21 mouse cellular contexts compared by ENCODE assay signal in genomic region chr6:106925486-106925885, GRCm38 (mm10).
"Had no signal": no experiment of that assay in that cellular context is flagged by ENCODE, and none has a peak within 500 bp of the region (broad histone marks: within the 10 kb centered on the region; RNA-seq: fewer than 3 reads in every experiment).

No protein-coding gene starts in this region.

- ATAC-seq: inflammation-experienced regulatory T-cells, adult 6 months; intestine, embryonic 16.5 days; liver, postnatal 0 days; lung, postnatal 0 days; midbrain, embryonic 13.5 days had no signal

- H3K9ac ChIP-seq: limb, embryonic 12.5 days; limb, embryonic 15.5 days; liver, embryonic 14.5 days; liver, postnatal 0 days; lung, embryonic 14.5 days; midbrain, embryonic 13.5 days; stomach, embryonic 15.5 days had no signal

- H3K36me3 ChIP-seq: limb, embryonic 12.5 days; limb, embryonic 15.5 days; midbrain, embryonic 13.5 days; stomach, embryonic 15.5 days had no signal

- H3K27ac ChIP-seq: layer of hippocampus, adult 2 months; limb, embryonic 12.5 days; limb, embryonic 15.5 days; liver, embryonic 14.5 days; macrophage; midbrain, embryonic 13.5 days; stomach, embryonic 15.5 days had no signal

- H3K4me1 ChIP-seq: limb, embryonic 12.5 days; limb, embryonic 15.5 days; midbrain, embryonic 13.5 days; stomach, embryonic 15.5 days had no signal

- H3K27me3 ChIP-seq: limb, embryonic 12.5 days; limb, embryonic 15.5 days; midbrain, embryonic 13.5 days; stomach, embryonic 15.5 days had no signal

- H3K4me2 ChIP-seq: limb, embryonic 12.5 days; limb, embryonic 15.5 days; liver, embryonic 11.5 days; lung, embryonic 14.5 days; midbrain, embryonic 13.5 days; stomach, embryonic 15.5 days had no signal

- H3K9me3 ChIP-seq: limb, embryonic 12.5 days; limb, embryonic 15.5 days; midbrain, embryonic 13.5 days; stomach, embryonic 15.5 days had no signal

- DNase-seq: kidney, adult 18-20 months; kidney, adult 9 months; kidney, postnatal 25 days; layer of hippocampus, adult 9-11 months; liver, postnatal 0 days; lung, embryonic 14.5 days; right cerebral cortex, postnatal 25 days; spleen, adult 18-20 months; thymus, postnatal 36 days had no signal

- H3K4me3 ChIP-seq: layer of hippocampus, adult 2 months; limb, embryonic 12.5 days; limb, embryonic 15.5 days; midbrain, embryonic 13.5 days; myocyte; stomach, embryonic 15.5 days had no signal
